In the genomic region with DNA sequence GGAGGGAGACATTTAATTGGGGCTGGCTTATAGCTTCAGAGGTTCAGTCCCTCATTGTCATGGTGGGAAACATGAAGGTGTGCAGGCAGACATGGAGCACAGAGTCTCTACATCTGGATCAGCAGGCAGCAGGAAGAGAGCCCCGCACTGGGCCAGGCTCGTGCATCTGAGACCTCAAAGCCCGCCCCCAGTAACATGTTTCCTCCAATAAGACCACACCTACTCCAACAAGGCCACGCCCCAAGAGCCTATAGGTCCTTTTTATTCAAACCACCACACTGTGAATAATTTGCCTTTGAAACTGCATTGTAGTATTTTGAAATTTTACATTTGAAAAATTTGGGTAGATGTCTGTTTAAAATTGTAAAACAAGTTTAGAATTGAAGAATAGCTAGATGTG, we compare ENCODE assay signal across 17 mouse cellular contexts. TPM values are rescaled to one million over a fixed set of nuclear protein-coding genes. Genes with fewer than 3 reads are reported as not detected.
"Had no signal": no experiment of that assay in that cellular context is flagged by ENCODE, and none has a peak within 500 bp of the region (broad histone marks: within the 10 kb centered on the region; RNA-seq: fewer than 3 reads in every experiment).

No protein-coding gene starts in this region.

- H3K4me3 ChIP-seq: neural tube, embryonic 13.5 days; neural tube, embryonic 15.5 days; stomach, embryonic 15.5 days had no signal

- H3K27ac ChIP-seq: neural tube, embryonic 13.5 days; neural tube, embryonic 15.5 days; stomach, embryonic 15.5 days; stomach, postnatal 0 days had no signal

- H3K4me1 ChIP-seq: neural tube, embryonic 13.5 days; neural tube, embryonic 15.5 days; stomach, embryonic 15.5 days had no signal

- DNase-seq: retina, postnatal 1 day; right cerebral cortex, adult 18-20 months; right cerebral cortex, postnatal 14 days; right cerebral cortex, postnatal 25 days; right cerebral cortex, postnatal 4 days; spleen, adult 18-20 months; thymus, adult 18-20 months; thymus, adult 2 months; thymus, postnatal 14 days; thymus, postnatal 25 days; thymus, postnatal 36 days; thymus, postnatal 4 days had no signal

- H3K27me3 ChIP-seq: neural tube, embryonic 13.5 days; stomach, embryonic 15.5 days had no signal

RNA-seq across cellular contexts. Expression of a gene that starts 8.4 kb away (rescaled TPM):
- total RNA-seq: neutrophil, adult 5-6 weeks had no signal
